12 mouse cellular contexts compared by ENCODE assay signal in genomic region chr10:117730637-117731203, GRCm38 (mm10).
"Had no signal": no experiment of that assay in that cellular context is flagged by ENCODE, and none has a peak within 500 bp of the region (broad histone marks: within the 10 kb centered on the region; RNA-seq: fewer than 3 reads in every experiment).

No protein-coding gene starts in this region.

- H3K36me3 ChIP-seq: liver, embryonic 12.5 days; liver, embryonic 15.5 days; midbrain, embryonic 15.5 days; stomach, embryonic 15.5 days had no signal

- H3K4me1 ChIP-seq: midbrain, embryonic 13.5 days; midbrain, embryonic 15.5 days; neural tube, embryonic 12.5 days; stomach, embryonic 15.5 days had no signal

- H3K27me3 ChIP-seq: liver, embryonic 12.5 days; liver, embryonic 15.5 days; midbrain, embryonic 13.5 days; midbrain, embryonic 15.5 days; neural tube, embryonic 12.5 days; stomach, embryonic 15.5 days had no signal

- H3K4me2 ChIP-seq: lung, embryonic 14.5 days; midbrain, embryonic 11.5 days; midbrain, embryonic 13.5 days; midbrain, embryonic 15.5 days; neural tube, embryonic 12.5 days; stomach, embryonic 15.5 days had no signal

- ATAC-seq: midbrain, embryonic 13.5 days; midbrain, embryonic 15.5 days had no signal

- H3K9ac ChIP-seq: liver, embryonic 12.5 days; liver, embryonic 15.5 days; liver, postnatal 0 days; lung, embryonic 14.5 days; midbrain, embryonic 13.5 days; midbrain, embryonic 15.5 days; neural tube, embryonic 12.5 days; stomach, embryonic 15.5 days had no signal

- H3K4me3 ChIP-seq: liver, embryonic 12.5 days; liver, embryonic 15.5 days; midbrain, embryonic 13.5 days; midbrain, embryonic 15.5 days; neural tube, embryonic 12.5 days; stomach, embryonic 15.5 days had no signal

- H3K27ac ChIP-seq: macrophage; midbrain, embryonic 13.5 days; midbrain, embryonic 15.5 days; neural tube, embryonic 12.5 days; stomach, embryonic 15.5 days; stomach, postnatal 0 days had no signal

- H3K9me3 ChIP-seq: liver, embryonic 12.5 days; liver, embryonic 15.5 days; megakaryocyte, embryonic 14.5 days; midbrain, embryonic 13.5 days; midbrain, embryonic 15.5 days; neural tube, embryonic 12.5 days; stomach, embryonic 15.5 days had no signal
